In genomic region chr3:88454762-88455587, GRCm38 (mm10) we compare ENCODE assay signal across 9 mouse cellular contexts. TPM values are rescaled to one million over a fixed set of nuclear protein-coding genes. Genes with fewer than 3 reads are reported as not detected.
DNase-seq lines count a peak whose midpoint lies in the region; ATAC-seq lines count a peak whose summit lies in the region.
"Had no signal": no experiment of that assay in that cellular context is flagged by ENCODE, and none has a peak within 500 bp of the region (broad histone marks: within the 10 kb centered on the region; RNA-seq: fewer than 3 reads in every experiment).

No protein-coding gene starts in this region.

- ATAC-seq in heart, embryonic 13.5 days (ENCODE audit: extremely low read depth, insufficient number of reproducible peaks, low FRiP score, low TSS enrichment) = no peak
- peak; percentile 25; the same call in 1 of the 2 replicates for ATAC-seq in embryonic facial prominence, embryonic 15.5 days (ENCODE audit: insufficient number of reproducible peaks, low FRiP score, low TSS enrichment, low read depth)
- ATAC-seq in liver, embryonic 11.5 days (replicated peaks; ENCODE audit: low FRiP score) = peak; percentile 19; the same call in 1 of the 2 replicates
- ATAC-seq: Patski had no signal

- WGBS in heart, embryonic 13.5 days = 33% methylated on average over 9 of the region's 9 CpGs
- WGBS in embryonic facial prominence, embryonic 15.5 days = 53% methylated on average over 9 of the region's 9 CpGs
- 42% methylated on average over 9 of the region's 9 CpGs for WGBS in liver, embryonic 11.5 days

- peaks cover 94% of the 10 kb centered on the region for H3K27me3 ChIP-seq in heart, embryonic 13.5 days (replicated peaks)
- no peaks in the 10 kb centered on the region for H3K27me3 ChIP-seq in embryonic facial prominence, embryonic 15.5 days
- H3K27me3 ChIP-seq in liver, embryonic 11.5 days (replicated peaks; ENCODE audit: control insufficient read depth, insufficient read depth, low read length) = peaks cover 30% of the 10 kb centered on the region
- H3K27me3 ChIP-seq: Patski had no signal

- H3K36me3 ChIP-seq in heart, embryonic 13.5 days = no peaks in the 10 kb centered on the region
- no peaks in the 10 kb centered on the region for H3K36me3 ChIP-seq in embryonic facial prominence, embryonic 15.5 days
- no peaks in the 10 kb centered on the region for H3K36me3 ChIP-seq in liver, embryonic 11.5 days (ENCODE audit: control insufficient read depth, insufficient read depth, low read length)

- DNase-seq in heart, postnatal 10 days = no peak
- peak; percentile 57 for DNase-seq in CD4-positive helper T cell, adult 2 months (ENCODE audit: low read depth, low spot score)
- no peak for DNase-seq in liver, embryonic 11.5 days (ENCODE audit: low spot score)
- no peak for DNase-seq in layer of hippocampus, adult 18-20 months (ENCODE audit: low spot score in 2 of 2)
- DNase-seq in urinary bladder, postnatal 10 days (ENCODE audit: low spot score) = no peak
- no peak for DNase-seq in c-Kit-positive CD71-positive TER-119-positive erythroid progenitor cells, embryonic 14.5 days (ENCODE audit: low spot score)

- H3K4me2 ChIP-seq in heart, embryonic 13.5 days = no peak overlapping the region
- H3K4me2 ChIP-seq in embryonic facial prominence, embryonic 15.5 days (replicated peaks) = peak overlapping the region; percentile 27
- peak overlapping the region; percentile 47 for H3K4me2 ChIP-seq in liver, embryonic 11.5 days

- no peak overlapping the region for H3K4me3 ChIP-seq in heart, embryonic 13.5 days
- H3K4me3 ChIP-seq in embryonic facial prominence, embryonic 15.5 days (replicated peaks) = peak overlapping the region; percentile 16
- H3K4me3 ChIP-seq in liver, embryonic 11.5 days (ENCODE audit: low read depth, low read length) = peak overlapping the region; percentile 26

- no peak overlapping the region for H3K27ac ChIP-seq in heart, embryonic 13.5 days (replicated peaks)
- peak overlapping the region; percentile 81 for H3K27ac ChIP-seq in embryonic facial prominence, embryonic 15.5 days (replicated peaks)
- H3K27ac ChIP-seq in liver, embryonic 11.5 days (ENCODE audit: low read depth, low read length) = peak overlapping the region; percentile 35; the same call in 1 of the 2 replicates

- intact Hi-C loops in heart, postnatal 10 days (cut with DNase I) = no loop called here

- peak overlapping the region; percentile 61; the same call in 1 of the 2 replicates for H3K9ac ChIP-seq in heart, embryonic 13.5 days
- H3K9ac ChIP-seq in embryonic facial prominence, embryonic 15.5 days = no peak overlapping the region
- H3K9ac ChIP-seq in liver, embryonic 11.5 days (ENCODE audit: low read depth, low read length) = 0 out of 2 replicates have a peak overlapping the region, but pooled peaks have one; percentile 42

- peaks cover 9% of the 10 kb centered on the region for H3K4me1 ChIP-seq in heart, embryonic 13.5 days
- H3K4me1 ChIP-seq in embryonic facial prominence, embryonic 15.5 days = peaks cover 41% of the 10 kb centered on the region
- H3K4me1 ChIP-seq in liver, embryonic 11.5 days (replicated peaks; ENCODE audit: control insufficient read depth, insufficient read depth, low read length) = peaks cover 14% of the 10 kb centered on the region

- no peaks in the 10 kb centered on the region for H3K9me3 ChIP-seq in heart, embryonic 13.5 days
- H3K9me3 ChIP-seq in embryonic facial prominence, embryonic 15.5 days (replicated peaks) = no peaks in the 10 kb centered on the region
- no peaks in the 10 kb centered on the region for H3K9me3 ChIP-seq in liver, embryonic 11.5 days (ENCODE audit: control insufficient read depth, low read length)

RNA-seq across cellular contexts. Expression of gene Sema4a, which starts 6.0 kb away (rescaled TPM):
- polyA plus RNA-seq in heart, embryonic 13.5 days (2015; fragmentation: Nextera tagmentation; extraction: Ambion mirVana) = 1.3 and 1.7 TPM in 2 replicates
- total RNA-seq in heart, postnatal 10 days (2021) = 1 to 10 TPM; 1.8 to 1.9 TPM
- 18.5 and 21.9 TPM in 2 replicates for polyA plus RNA-seq in embryonic facial prominence, embryonic 15.5 days (2015; fragmentation: Nextera tagmentation; extraction: Ambion mirVana)
- polyA plus RNA-seq in liver, embryonic 11.5 days (2014; fragmentation: Nextera tagmentation; extraction: Ambion mirVana) = 14.3 and 19.0 TPM in 2 replicates
- 10 to 100 TPM; 40.4 to 41.5 TPM for total RNA-seq in layer of hippocampus, adult 18-20 months (2021)

RNA-seq across cellular contexts. Expression of gene Slc25a44, which starts 30.0 kb away (rescaled TPM):
- polyA plus RNA-seq in heart, embryonic 13.5 days (2015; fragmentation: Nextera tagmentation; extraction: Ambion mirVana) = 12.0 and 12.5 TPM in 2 replicates
- 10 to 100 TPM; 15.2 to 16.3 TPM for total RNA-seq in heart, postnatal 10 days (2021)
- 16.3 and 17.9 TPM in 2 replicates for polyA plus RNA-seq in embryonic facial prominence, embryonic 15.5 days (2015; fragmentation: Nextera tagmentation; extraction: Ambion mirVana)
- 20.6 and 20.7 TPM in 2 replicates for polyA plus RNA-seq in liver, embryonic 11.5 days (2014; fragmentation: Nextera tagmentation; extraction: Ambion mirVana)
- 10 to 100 TPM; 71.9 to 73.0 TPM for total RNA-seq in layer of hippocampus, adult 18-20 months (2021)

RNA-seq across cellular contexts. Expression of gene Pmf1, which starts 44.8 kb away (rescaled TPM):
- 110 and 112 TPM in 2 replicates for polyA plus RNA-seq in heart, embryonic 13.5 days (2015; fragmentation: Nextera tagmentation; extraction: Ambion mirVana)
- 10 to 100 TPM; 43.4 to 49.5 TPM for total RNA-seq in heart, postnatal 10 days (2021)
- 96.0 and 108 TPM in 2 replicates for polyA plus RNA-seq in embryonic facial prominence, embryonic 15.5 days (2015; fragmentation: Nextera tagmentation; extraction: Ambion mirVana)
- polyA plus RNA-seq in liver, embryonic 11.5 days (2014; fragmentation: Nextera tagmentation; extraction: Ambion mirVana) = 153 and 165 TPM in 2 replicates
- 1 to 10 TPM; 5.9 to 6.5 TPM for total RNA-seq in layer of hippocampus, adult 18-20 months (2021)

RNA-seq across cellular contexts. Expression of gene Lmna, which starts 54.8 kb away (rescaled TPM):
- 86.7 and 97.1 TPM in 2 replicates for polyA plus RNA-seq in heart, embryonic 13.5 days (2015; fragmentation: Nextera tagmentation; extraction: Ambion mirVana)
- total RNA-seq in heart, postnatal 10 days (2021) = 100 to 1,000 TPM; 164 to 173 TPM
- 625 and 678 TPM in 2 replicates for polyA plus RNA-seq in embryonic facial prominence, embryonic 15.5 days (2015; fragmentation: Nextera tagmentation; extraction: Ambion mirVana)
- 155 and 157 TPM in 2 replicates for polyA plus RNA-seq in liver, embryonic 11.5 days (2014; fragmentation: Nextera tagmentation; extraction: Ambion mirVana)
- total RNA-seq in layer of hippocampus, adult 18-20 months (2021) = 10 to 100 TPM; 36.5 to 40.2 TPM
